Mouse (Mus musculus): ENCODE measurements at regions not wholly inside any gene's neighbourhood (a gene's known extent, or its start where the extent isn't known, plus 50 kb on each side); places are given as distances from the start of the nearest gene placed in this dataset.

GRCm38 (mm10) chr3:78948700-78949099 is 337.6 kb downstream of the Rapgef2 start:
- Histone ChIP-seq H3K4me1 (no peaks in the 10 kb centered on the region), H3K9me3 (no peaks in the 10 kb centered on the region), H3K27me3 (ENCODE audit: poor library complexity, severe bottlenecking) (no peaks in the 10 kb centered on the region), H3K4me3 (no peak overlapping the region), H3K36me3 (replicated peaks) (no peaks in the 10 kb centered on the region), H3K27ac (no peak overlapping the region)
- no peak for DNase-seq (ENCODE audit: extremely low spot score, low spot score)
- 90% methylated on average over 9 of the region's 9 CpGs for WGBS

DNA sequence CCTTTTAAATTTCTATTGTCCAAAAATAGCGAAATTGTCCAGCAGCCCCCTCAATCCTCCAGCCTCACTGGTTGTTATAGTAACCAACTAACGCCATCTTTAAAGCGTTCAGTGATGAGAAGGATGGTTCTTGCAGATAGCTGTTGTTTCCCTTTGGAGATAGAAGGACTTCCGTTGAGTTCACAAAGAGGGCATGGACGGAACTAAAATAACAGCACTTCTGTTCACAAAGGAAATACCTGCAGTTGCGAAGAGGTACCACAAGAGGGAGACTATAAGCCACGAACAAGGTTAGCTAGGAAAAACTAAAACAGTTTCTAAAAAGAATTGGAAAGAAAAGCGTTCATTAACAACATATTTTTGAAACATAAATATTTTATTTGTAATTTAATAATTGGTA is 338.1 kb downstream of the Rapgef2 start:
- Histone ChIP-seq H3K36me3 (replicated peaks) (no peaks in the 10 kb centered on the region), H3K9me3 (no peaks in the 10 kb centered on the region), H3K27me3 (ENCODE audit: poor library complexity, severe bottlenecking) (no peaks in the 10 kb centered on the region), H3K4me1 (no peaks in the 10 kb centered on the region), H3K4me3 (no peak overlapping the region), H3K27ac (no peak overlapping the region)
- peak; percentile 30 for DNase-seq (ENCODE audit: extremely low spot score, low spot score)
- 39% methylated on average over 8 of the region's 8 CpGs for WGBS

DNA sequence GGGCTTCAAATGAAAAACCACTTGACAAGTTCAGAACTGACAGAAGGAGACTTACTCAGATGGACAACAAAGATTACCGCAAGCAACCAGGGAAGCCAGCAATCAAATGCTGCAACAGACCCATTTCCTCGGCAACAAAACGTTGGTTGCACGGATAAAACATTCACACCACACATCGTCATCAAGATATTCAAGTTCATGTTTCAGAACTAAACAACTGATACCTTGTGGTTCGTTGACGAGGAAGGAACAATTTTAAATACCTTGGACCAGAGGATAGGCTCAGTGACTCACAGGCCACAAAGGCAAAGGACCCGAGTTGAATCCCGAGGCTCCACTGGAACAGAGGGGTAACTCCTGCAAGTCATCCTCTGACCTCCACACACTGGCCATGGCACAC is 339.1 kb downstream of the Rapgef2 start:
- H3K4me3 ChIP-seq, result no peak overlapping the region
- no peak for DNase-seq (ENCODE audit: extremely low spot score, low spot score)
- no peak overlapping the region for H3K27ac ChIP-seq
- H3K27me3 ChIP-seq (ENCODE audit: poor library complexity, severe bottlenecking), result no peaks in the 10 kb centered on the region
- H3K9me3 ChIP-seq, result no peaks in the 10 kb centered on the region
- H3K36me3 ChIP-seq (replicated peaks), result no peaks in the 10 kb centered on the region
- H3K4me1 ChIP-seq, result no peaks in the 10 kb centered on the region
- WGBS, result 93% methylated on average over 9 of the region's 9 CpGs

DNA sequence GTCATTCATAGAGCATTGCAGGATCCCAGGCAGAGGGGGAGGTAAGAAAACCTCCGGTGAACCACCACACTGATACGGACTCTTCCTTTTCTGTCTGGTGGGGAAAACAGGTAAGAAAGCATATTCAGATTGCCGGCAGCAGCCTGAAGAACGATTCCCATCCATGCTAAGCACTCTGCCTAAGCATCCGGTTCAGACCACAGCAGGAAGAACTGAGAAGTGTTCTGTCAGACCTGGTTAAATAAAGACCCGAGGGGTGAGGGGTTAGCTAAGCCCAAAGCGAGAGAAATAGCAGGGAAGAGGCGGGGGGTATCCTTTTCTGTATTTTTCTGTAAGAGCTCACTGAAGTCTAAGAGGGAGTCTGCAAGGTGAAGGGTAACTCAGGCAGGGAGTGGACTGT is 342.1 kb downstream of the Rapgef2 start:
- WGBS, result 87% methylated on average over 8 of the region's 8 CpGs
- Histone ChIP-seq H3K9me3 (no peaks in the 10 kb centered on the region), H3K4me3 (no peak overlapping the region), H3K36me3 (replicated peaks) (no peaks in the 10 kb centered on the region), H3K27me3 (ENCODE audit: poor library complexity, severe bottlenecking) (no peaks in the 10 kb centered on the region), H3K4me1 (no peaks in the 10 kb centered on the region), H3K27ac (no peak overlapping the region)
- no peak for DNase-seq (ENCODE audit: extremely low spot score, low spot score)

DNA sequence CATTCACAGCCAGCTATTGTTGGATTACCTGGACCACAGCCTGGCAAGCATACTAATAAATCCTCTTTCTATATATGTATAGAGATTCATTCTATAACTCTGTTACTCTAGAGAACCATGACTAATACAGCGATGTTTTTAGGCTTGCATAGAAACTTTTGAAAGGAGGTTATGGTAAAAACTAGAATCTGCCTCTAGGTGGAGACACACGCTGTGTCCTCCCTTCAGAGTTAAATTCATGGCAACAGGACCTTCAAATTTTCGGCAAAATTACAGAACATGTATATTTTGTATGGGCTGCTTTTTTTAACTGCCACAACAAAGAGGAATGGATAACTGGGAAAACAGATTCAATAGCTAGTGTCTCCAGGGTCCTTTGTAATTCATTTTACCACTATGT is 353.3 kb downstream of the Rapgef2 start:
- WGBS, result 82% methylated on average over 3 of the region's 3 CpGs
- no peak for DNase-seq (ENCODE audit: extremely low spot score, low spot score)
- H3K9me3 ChIP-seq, result no peaks in the 10 kb centered on the region

DNA sequence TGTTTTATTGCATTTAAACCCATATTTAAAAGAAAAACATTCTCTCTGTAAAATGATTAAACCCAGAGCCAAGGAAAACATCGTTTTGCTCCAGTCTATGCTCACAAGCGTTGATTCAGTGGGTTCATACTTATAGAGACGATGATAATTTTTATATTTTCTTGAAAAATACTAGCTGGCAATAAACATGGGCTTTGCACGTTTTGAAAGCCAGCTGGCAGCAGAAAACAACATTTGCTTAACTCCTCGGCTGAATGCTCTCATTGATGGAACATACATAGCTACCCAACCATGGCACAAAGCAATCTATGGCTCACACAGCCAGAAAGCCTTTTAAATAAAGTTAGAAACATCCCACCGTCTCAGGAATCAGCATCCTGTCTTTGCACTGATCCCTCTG is 366.5 kb downstream of the Rapgef2 start:
- Histone ChIP-seq H3K4me1 (peaks cover 9% of the 10 kb centered on the region; the same call in 1 of the 2 replicates), H3K36me3 (replicated peaks) (no peaks in the 10 kb centered on the region), H3K4me3 (no peak overlapping the region), H3K9me3 (no peaks in the 10 kb centered on the region), H3K27me3 (ENCODE audit: poor library complexity, severe bottlenecking) (no peaks in the 10 kb centered on the region), H3K27ac (no peak overlapping the region)
- 65% methylated on average over 6 of the region's 6 CpGs for WGBS
- no peak for DNase-seq (ENCODE audit: extremely low spot score, low spot score)

More for the DNA sequence above, 353.3 kb downstream of the Rapgef2 start:
- Histone ChIP-seq H3K4me1 (no peaks in the 10 kb centered on the region), H3K27ac (no peak overlapping the region), H3K36me3 (replicated peaks) (no peaks in the 10 kb centered on the region), H3K4me3 (no peak overlapping the region), H3K27me3 (ENCODE audit: poor library complexity, severe bottlenecking) (no peaks in the 10 kb centered on the region)

- H3K4me3 ChIP-seq, result peak overlapping the region; percentile 28; the same call in 1 of the 2 replicates
- peak overlapping the region; percentile 76 for H3K27ac ChIP-seq
- 27% methylated on average over 12 of the region's 12 CpGs for WGBS
- H3K36me3 ChIP-seq (replicated peaks), result no peaks in the 10 kb centered on the region
- no peaks in the 10 kb centered on the region for H3K9me3 ChIP-seq
- peaks cover 9% of the 10 kb centered on the region; the same call in 1 of the 2 replicates for H3K4me1 ChIP-seq
- H3K27me3 ChIP-seq (ENCODE audit: poor library complexity, severe bottlenecking), result no peaks in the 10 kb centered on the region
- peak; percentile 79 for DNase-seq (ENCODE audit: extremely low spot score, low spot score)
These were observed 366.9 kb downstream of the Rapgef2 start for GRCm38 (mm10) chr3:78919407-78919806.

DNA sequence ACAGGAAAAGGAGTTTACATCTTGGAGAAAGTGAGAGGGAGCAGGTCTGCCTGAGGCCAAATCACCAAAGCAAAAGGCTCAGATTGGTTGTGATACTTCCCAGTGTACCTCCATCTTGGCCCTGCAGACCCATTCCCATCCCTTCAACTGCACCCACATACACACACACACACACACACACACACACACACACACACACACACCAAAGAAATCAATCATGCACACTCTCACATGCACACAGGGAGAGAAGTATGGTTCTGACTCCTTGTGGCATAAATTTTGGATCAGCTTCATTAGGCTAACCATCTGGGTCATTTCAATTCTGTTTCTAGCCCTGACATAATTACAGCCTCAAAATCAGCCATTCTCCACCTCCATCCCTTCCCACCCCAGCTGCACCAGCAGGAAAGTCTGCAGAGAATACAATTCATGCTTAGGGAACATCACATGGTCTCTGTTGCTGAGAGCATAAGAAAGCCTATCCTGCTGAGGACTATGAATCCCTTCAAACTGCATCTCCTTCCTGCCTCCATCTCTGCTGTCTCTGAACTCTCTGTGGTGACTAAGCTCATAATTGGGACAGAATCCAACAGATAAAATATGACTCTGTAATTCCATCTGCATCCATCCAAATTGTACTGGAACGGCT is 378.0 kb downstream of the Rapgef2 start:
- WGBS, result 88% methylated on average over 1 of the region's 1 CpGs
- Histone ChIP-seq H3K4me3 (no peak overlapping the region), H3K4me1 (peaks cover 20% of the 10 kb centered on the region), H3K36me3 (replicated peaks) (no peaks in the 10 kb centered on the region), H3K27ac (no peak overlapping the region), H3K27me3 (ENCODE audit: poor library complexity, severe bottlenecking) (no peaks in the 10 kb centered on the region), H3K9me3 (no peaks in the 10 kb centered on the region)
- DNase-seq (ENCODE audit: extremely low spot score, low spot score), result no peak

DNA sequence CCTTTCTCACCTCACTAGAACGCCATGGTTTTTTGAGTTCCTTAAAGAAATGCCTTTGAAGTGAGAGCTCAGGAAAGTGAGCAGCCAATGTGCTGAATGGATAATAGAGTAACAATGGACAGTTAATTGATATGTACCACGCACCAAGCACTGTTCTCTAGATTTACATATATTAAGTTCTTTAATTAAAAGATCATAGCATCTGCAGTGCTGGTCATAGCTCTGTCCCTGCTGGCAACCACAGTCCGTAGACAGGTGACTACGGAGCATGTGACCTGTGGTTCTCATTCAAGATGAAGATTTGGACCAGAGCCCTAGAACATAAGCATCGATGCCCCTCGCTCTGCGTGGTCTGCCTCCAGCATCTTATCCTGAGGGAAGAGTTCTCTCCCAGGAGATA is 378.5 kb downstream of the Rapgef2 start:
- Histone ChIP-seq H3K4me3 (no peak overlapping the region), H3K4me1 (peaks cover 25% of the 10 kb centered on the region), H3K9me3 (no peaks in the 10 kb centered on the region), H3K36me3 (replicated peaks) (no peaks in the 10 kb centered on the region), H3K27ac (no peak overlapping the region), H3K27me3 (ENCODE audit: poor library complexity, severe bottlenecking) (no peaks in the 10 kb centered on the region)
- 88% methylated on average over 7 of the region's 7 CpGs for WGBS
- no peak for DNase-seq (ENCODE audit: extremely low spot score, low spot score)

- WGBS, result 48% methylated on average over 4 of the region's 4 CpGs
- Histone ChIP-seq H3K27me3 (ENCODE audit: poor library complexity, severe bottlenecking) (no peaks in the 10 kb centered on the region), H3K9me3 (no peaks in the 10 kb centered on the region), H3K36me3 (replicated peaks) (no peaks in the 10 kb centered on the region), H3K27ac (peak overlapping the region; percentile 51), H3K4me1 (peaks cover 49% of the 10 kb centered on the region), H3K4me3 (no peak overlapping the region)
- peak; percentile 18 for DNase-seq (ENCODE audit: extremely low spot score, low spot score)
These were observed 384.4 kb downstream of the Rapgef2 start for GRCm38 (mm10) chr3:78901838-78902484.

DNA sequence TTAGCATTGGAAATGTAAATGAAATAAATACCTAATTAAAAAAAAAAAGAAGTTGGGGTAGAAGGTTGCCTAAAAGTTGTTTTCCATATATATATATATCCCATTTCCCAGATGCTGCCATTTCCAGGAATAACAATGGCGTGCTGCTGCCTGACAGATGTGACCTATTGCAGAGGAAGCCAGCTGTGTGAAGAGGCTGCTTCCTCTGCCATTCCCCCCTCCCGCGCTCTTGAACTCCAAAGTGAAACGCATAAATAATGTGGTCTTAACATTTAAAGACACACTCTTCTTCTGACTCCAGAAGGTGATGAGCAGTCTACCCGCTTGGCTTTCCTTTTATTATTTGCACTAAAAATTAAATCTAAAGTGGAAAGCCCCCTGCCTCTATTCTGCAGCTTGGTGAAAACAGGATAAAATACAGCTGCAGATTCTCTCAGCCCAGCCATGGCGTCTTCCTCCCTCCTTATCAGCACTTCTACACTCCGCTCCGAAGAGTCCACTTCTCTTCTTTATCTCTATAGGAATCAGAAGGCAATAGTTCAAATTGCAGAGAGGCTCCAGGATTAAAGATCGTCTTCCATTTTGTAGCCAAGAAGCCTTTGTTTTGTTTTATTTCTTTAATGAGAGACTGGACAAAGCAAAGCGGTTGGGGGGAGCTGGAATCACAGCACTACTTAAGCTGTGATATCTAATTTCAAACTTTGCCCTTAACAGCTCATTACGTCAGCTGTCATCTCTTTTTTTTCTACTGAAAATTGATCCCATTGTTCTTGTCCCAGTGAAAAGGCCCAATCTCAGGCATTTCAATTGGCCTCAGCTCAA is 385.1 kb downstream of the Rapgef2 start:
- Histone ChIP-seq H3K27me3 (ENCODE audit: poor library complexity, severe bottlenecking) (no peaks in the 10 kb centered on the region), H3K36me3 (replicated peaks) (no peaks in the 10 kb centered on the region), H3K9me3 (no peaks in the 10 kb centered on the region), H3K27ac (peak overlapping the region; percentile 51), H3K4me1 (peaks cover 45% of the 10 kb centered on the region), H3K4me3 (peak overlapping the region; percentile 19; the same call in 1 of the 2 replicates)
- 32% methylated on average over 11 of the region's 11 CpGs for WGBS
- DNase-seq (ENCODE audit: extremely low spot score, low spot score), result no peak

GRCm38 (mm10) chr3:78899446-78900230 is 386.7 kb downstream of the Rapgef2 start:
- no peaks in the 10 kb centered on the region for H3K36me3 ChIP-seq (replicated peaks)
- peaks cover 45% of the 10 kb centered on the region for H3K4me1 ChIP-seq

More at GRCm38 (mm10) chr3:78899446-78900230, 386.7 kb downstream of the Rapgef2 start:
- Histone ChIP-seq H3K27me3 (ENCODE audit: poor library complexity, severe bottlenecking) (no peaks in the 10 kb centered on the region), H3K4me3 (no peak overlapping the region), H3K27ac (no peak overlapping the region), H3K9me3 (no peaks in the 10 kb centered on the region)
- no peak for DNase-seq (ENCODE audit: extremely low spot score, low spot score)
- 80% methylated on average over 8 of the region's 8 CpGs for WGBS
